21 mouse cellular contexts compared by ENCODE assay signal in genomic region chr8:115583221-115583620, GRCm38 (mm10).
DNase-seq lines count a peak whose midpoint lies in the region; TF ChIP-seq lines count a peak whose summit lies in the region.
"Had no signal": no experiment of that assay in that cellular context is flagged by ENCODE, and none has a peak within 500 bp of the region (broad histone marks: within the 10 kb centered on the region; RNA-seq: fewer than 3 reads in every experiment).

No protein-coding gene starts in this region.

- no peak overlapping the region for H3K4me3 ChIP-seq in bone marrow macrophage, adult 2 months (ENCODE audit: insufficient read depth, low read length)
- H3K4me3 ChIP-seq: embryonic facial prominence, embryonic 13.5 days; embryonic facial prominence, embryonic 15.5 days; erythroblast, embryonic 14.5 days; forebrain, embryonic 10.5 days; forebrain, embryonic 12.5 days had no signal

- peak overlapping the region; percentile 93 for H3K27ac ChIP-seq in bone marrow macrophage, adult 2 months (ENCODE audit: insufficient read depth, low read depth, low read length)
- H3K27ac ChIP-seq: embryonic facial prominence, embryonic 13.5 days; embryonic facial prominence, embryonic 15.5 days; forebrain, embryonic 10.5 days; forebrain, embryonic 12.5 days had no signal

- peaks cover 61% of the 10 kb centered on the region for H3K4me1 ChIP-seq in bone marrow macrophage, adult 2 months (ENCODE audit: control insufficient read depth, insufficient read depth, low read length)
- H3K4me1 ChIP-seq: embryonic facial prominence, embryonic 13.5 days; embryonic facial prominence, embryonic 15.5 days; forebrain, embryonic 10.5 days; forebrain, embryonic 12.5 days had no signal

- no peak for TF ChIP-seq POLR2A in bone marrow macrophage, adult 2 months (IDR thresholded peaks at IDR 0.05; ENCODE audit: borderline replicate concordance, low read depth, low read length)

- peak; percentile 93 for DNase-seq in heart, adult 11 months
- DNase-seq in heart, postnatal 14 days = no peak
- DNase-seq in Muller cell, postnatal 12 days (ENCODE audit: inconsistent ontology term) = peak; percentile 11
- DNase-seq in right cerebral cortex, adult 2 months (ENCODE audit: low spot score in 2 of 2) = no peak
- no peak for DNase-seq in thymus, postnatal 0 days (ENCODE audit: low spot score)
- DNase-seq: adrenal gland, adult 8-10 months; adrenal gland, postnatal 14 days; adrenal gland, postnatal 36 days; cerebellum, adult 11 months; cerebellum, adult 18-20 months; cerebellum, adult 8-10 months; cerebellum, adult 9-11 months; cerebellum, postnatal 14 days; cerebellum, postnatal 36 days; embryo, embryonic 11 days had no signal

- TF ChIP-seq CTCF in bone marrow macrophage, adult 2 months (IDR thresholded peaks at IDR 0.05; ENCODE audit: low read depth, low read length) = no peak

- intact Hi-C loops in heart, postnatal 14 days (cut with DNase I) = no loop called here

Comparison
In these comparisons a context has a peak if more than half of its experiments do, and no peak if none do; other contexts are left out.
1. DNase-seq: peak in heart, adult 11 months (single experiment) and Muller cell, postnatal 12 days (single experiment); none in heart, postnatal 14 days (0 of 2), right cerebral cortex, adult 2 months (0 of 2) and thymus, postnatal 0 days (single experiment).